Mouse (Mus musculus) cortical plate, adult 2 months (tissue): ENCODE measurements around the gene Osbp2. TPM values are rescaled to one million over a fixed set of nuclear protein-coding genes. Genes with fewer than 3 reads are reported as not detected.
A peak's percentile ranks its signal among the peaks of the same experiment; 100 is the strongest.

ENCODE experiments used
- H3K27ac ChIP-seq: fragments of 200-500 bp; 2 replicates; pipeline ENCODE4 v1.5.1; 2012; ENCODE audit warnings: low read length, control low read depth, inconsistent platforms; ENCODE audit not compliant: insufficient read depth
- H3K4me1 ChIP-seq: fragments of 200-500 bp; 2 replicates; pipeline ENCODE4 v1.6.1; 2011; ENCODE audit warnings: low read length; ENCODE audit not compliant: control insufficient read depth, insufficient read depth
- H3K4me3 ChIP-seq: fragments of 200-500 bp; 2 replicates; pipeline ENCODE4 v1.5.1; 2011; ENCODE audit warnings: mild to moderate bottlenecking, low read length, control low read depth; ENCODE audit not compliant: insufficient read depth
- CTCF ChIP-seq: fragments of 200-500 bp; IDR thresholded peaks from 2 replicates; pipeline ENCODE4 v1.5.1; 2011; ENCODE audit warnings: mild to moderate bottlenecking, control low read depth, low read length; ENCODE audit not compliant: insufficient read depth; ENCODE audit errors: extremely low read depth
- POLR2A ChIP-seq: fragments of 200-500 bp; IDR thresholded peaks from 2 replicates; pipeline ENCODE4 v1.6.1; 2011; ENCODE audit warnings: mild to moderate bottlenecking, low read length, control low read depth; ENCODE audit not compliant: insufficient read depth; ENCODE audit errors: extremely low read depth
- polyA plus RNA-seq: library from polyadenylated mRNA; depleted of rRNA; stranded (reverse); fragments of >200 nt; gene quantifications from 2 replicates; pipeline ENCODE4 v1.2.3, GENCODE M21; 2012

The Osbp2 gene
- polyA plus RNA-seq, 1 experiment: 129 TPM

DNA sequence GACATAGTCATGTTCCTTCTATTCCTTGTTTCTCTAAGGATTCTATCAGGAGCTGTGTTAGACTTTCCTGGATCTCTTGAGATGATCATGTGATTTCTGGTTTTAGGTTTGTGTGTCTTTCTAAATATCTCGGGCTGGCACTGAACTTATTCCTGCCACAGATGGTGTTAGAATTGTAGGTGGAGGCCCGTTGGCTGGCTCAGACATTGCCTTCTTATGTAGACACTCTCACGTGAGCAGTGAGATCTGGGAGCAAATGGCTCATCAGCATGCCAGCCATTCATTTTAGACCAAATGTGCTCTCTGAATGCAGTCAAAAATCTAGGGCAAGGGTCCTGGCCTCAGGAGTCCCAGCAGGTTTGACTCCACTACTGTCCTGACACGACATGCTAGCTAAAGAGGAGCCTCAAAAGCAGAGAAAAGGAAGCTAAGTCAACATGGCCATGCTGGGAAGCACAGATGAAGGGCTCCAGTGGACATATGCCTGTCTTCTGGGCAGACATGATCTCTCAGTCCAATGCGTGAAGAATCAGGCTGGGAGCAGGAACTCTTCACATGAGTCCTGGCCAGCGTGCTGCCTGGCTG, 66.0 kb downstream of the Osbp2 start:
- TF ChIP-seq CTCF: no peak
- no peak for TF ChIP-seq POLR2A
- Histone ChIP-seq H3K4me1 (peaks cover 3% of the 10 kb centered on the region), H3K4me3 (no peak overlapping the region), H3K27ac (no peak overlapping the region)

DNA sequence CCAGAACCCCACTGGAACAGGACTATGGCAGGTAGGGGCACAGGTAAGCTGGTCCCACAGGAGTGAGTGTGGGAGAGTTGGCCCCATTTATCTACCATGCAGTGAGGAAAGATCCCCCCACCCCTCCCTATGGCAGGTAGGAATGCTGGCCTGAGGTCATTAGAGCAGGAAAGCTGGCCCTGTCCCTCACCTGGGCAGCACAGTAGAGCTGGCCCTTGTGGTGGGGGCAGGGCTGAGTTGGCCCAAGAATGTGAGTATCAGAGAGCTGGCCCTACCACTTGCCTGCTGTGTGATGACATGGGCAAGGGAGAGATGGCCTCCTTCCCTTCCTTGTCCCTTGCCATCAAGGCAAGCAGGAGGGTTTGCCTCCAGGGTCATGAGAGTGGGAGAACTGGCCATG, 73.0 kb downstream of the Osbp2 start:
- Histone ChIP-seq H3K4me1 (no peaks in the 10 kb centered on the region), H3K27ac (no peak overlapping the region)
- TF ChIP-seq POLR2A: no peak
- no peak for TF ChIP-seq CTCF

DNA sequence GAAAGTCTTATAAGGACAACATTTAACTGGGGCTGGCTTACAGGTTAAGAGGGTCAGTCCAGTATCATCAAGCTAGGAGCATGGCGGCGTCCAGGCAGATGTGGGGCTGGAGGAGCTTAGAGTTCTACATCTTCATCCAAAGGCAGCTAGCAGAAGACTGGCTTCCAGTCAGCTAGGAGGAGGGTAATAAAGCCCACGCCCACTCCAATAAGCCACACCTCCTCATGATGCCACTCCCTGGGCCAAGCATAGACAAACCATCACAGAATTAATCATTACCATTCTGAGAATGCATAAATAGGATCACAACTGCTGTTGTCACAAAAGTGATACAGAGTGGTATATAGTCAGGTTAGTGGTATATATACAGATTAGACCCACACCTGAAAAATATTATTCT, 73.8 kb downstream of the Osbp2 start:
- TF ChIP-seq POLR2A (no peak), CTCF (no peak)
- Histone ChIP-seq H3K4me3 (no peak overlapping the region), H3K27ac (no peak overlapping the region), H3K4me1 (no peaks in the 10 kb centered on the region)

More for the DNA sequence above, 73.0 kb downstream of the Osbp2 start:
- H3K4me3 ChIP-seq: no peak overlapping the region

DNA sequence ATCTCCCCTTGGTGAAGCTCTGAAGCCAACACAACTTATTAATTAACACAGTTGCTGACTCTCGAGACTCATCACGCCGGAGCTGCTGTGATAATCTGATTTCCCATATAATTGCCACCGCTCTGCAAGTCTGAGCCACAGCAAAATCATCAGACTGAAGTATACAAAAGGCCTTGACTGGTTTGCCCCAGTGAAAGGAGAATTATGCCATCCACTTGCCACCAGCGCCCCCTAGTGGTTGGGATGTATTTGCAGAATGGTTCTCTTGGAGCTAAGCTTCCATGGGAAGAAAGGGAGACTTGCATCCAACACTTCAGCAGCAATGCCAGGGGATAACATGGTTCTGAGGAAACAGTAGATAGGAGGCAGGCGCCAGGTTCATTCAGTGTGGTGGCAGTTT, 77.1 kb downstream of the Osbp2 start:
- TF ChIP-seq CTCF (peak; percentile 97), POLR2A (no peak)
- Histone ChIP-seq H3K4me1 (no peaks in the 10 kb centered on the region), H3K27ac (no peak overlapping the region), H3K4me3 (no peak overlapping the region)

GRCm38 (mm10) chr11:3775263-3775644, 88.4 kb downstream of the Osbp2 start:
- H3K4me3 ChIP-seq: peak overlapping the region; percentile 89
- TF ChIP-seq POLR2A: no peak
- TF ChIP-seq CTCF: no peak
- 0 out of 2 replicates have a peak overlapping the region, but pooled peaks have one; percentile 63 for H3K27ac ChIP-seq
- no peaks in the 10 kb centered on the region for H3K4me1 ChIP-seq

DNA sequence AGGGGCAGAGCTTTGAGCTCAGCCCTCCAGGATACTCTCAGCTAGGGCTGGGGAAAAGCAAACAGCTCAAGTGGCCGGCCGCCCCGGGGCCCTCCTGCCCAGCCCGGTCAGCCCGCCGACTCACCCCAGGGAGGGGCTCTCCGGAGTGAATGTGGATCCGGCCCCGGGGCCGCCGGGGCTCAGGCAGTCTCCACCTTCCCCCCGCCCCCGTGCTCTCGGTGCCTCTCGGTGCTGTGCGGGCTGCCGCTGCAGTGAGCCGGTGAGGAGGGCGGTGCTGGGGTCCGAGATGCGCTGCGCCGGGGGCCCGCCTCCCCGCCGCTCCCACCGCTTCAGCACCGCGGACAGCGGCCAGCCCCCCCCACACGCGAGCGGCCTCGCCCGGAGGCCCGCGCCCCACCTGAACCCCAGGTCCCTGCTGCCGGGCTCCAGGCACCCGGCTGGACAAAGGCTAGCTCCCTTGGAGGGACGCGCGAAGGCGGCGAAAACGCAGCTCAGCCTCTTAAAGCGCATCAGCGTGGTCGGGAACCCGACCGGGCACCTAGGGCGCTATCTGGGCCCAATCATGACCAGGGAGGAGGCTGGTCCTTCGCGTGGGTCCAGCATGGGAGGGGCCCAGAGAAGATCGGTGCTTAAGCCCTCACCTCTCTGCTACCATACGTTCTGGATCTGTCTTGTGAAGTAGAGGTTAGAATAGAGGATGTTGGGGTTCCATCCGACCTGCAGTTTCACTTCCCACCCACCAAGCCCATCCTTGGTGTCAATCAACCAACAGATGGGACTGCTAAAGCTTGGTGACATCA, 89.0 kb downstream of the Osbp2 start:
- Histone ChIP-seq H3K4me3 (peak overlapping the region; percentile 89), H3K4me1 (no peaks in the 10 kb centered on the region), H3K27ac (peak overlapping the region; percentile 63)
- TF ChIP-seq CTCF (no peak), POLR2A (0 out of 2 replicates have a peak, but pooled peaks have one; percentile 17)

GRCm38 (mm10) chr11:3773782-3774462, 89.8 kb downstream of the Osbp2 start:
- TF ChIP-seq CTCF (no peak), POLR2A (0 out of 2 replicates have a peak, but pooled peaks have one; percentile 20)
- Histone ChIP-seq H3K27ac (peak overlapping the region; percentile 63), H3K4me1 (no peaks in the 10 kb centered on the region), H3K4me3 (peak overlapping the region; percentile 89)

DNA sequence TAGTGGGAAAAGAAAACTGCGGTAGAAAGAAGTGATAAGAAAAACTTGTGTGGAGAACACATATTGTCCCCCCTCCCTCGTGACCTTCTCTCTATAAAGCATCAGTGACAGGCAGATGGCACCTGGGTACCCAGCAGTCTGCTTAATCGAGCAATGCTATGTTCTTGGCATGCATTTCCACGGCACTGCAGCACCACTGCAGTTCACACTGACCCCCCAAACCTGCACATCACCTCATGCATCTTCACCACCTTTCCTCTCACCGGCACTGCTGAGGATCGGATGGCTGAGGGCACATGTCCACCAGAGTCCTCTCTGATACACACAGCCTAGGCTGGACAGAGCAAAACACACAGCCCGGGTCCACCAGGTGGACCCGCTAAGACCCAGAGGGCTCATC, 90.6 kb downstream of the Osbp2 start:
- TF ChIP-seq POLR2A: no peak
- peak overlapping the region; percentile 89 for H3K4me3 ChIP-seq
- H3K4me1 ChIP-seq: peaks cover 4% of the 10 kb centered on the region; the same call in 1 of the 2 replicates
- 0 out of 2 replicates have a peak overlapping the region, but pooled peaks have one; percentile 60 for H3K27ac ChIP-seq

DNA sequence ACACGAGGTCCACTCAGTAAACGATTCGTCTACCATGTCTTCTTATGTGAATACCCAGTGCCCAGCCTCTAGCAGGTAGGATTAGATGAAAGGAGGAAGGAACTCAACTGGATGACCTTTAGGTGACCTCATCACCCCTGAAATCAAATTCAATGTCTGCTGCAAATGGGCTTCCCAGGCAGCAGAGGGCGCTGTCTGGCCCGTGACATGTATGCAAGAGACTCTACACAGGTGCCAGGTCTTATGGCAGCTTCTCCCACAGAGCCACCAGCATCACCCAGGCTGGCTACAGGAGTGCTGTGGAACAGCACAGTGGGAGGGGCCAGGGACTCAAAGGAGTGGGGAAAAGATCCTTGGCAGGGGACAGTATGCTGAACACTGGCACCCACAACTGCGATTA, 92.4 kb downstream of the Osbp2 start:
- TF ChIP-seq POLR2A (no peak), CTCF (peak; percentile 53)
- H3K4me1 ChIP-seq: peaks cover 11% of the 10 kb centered on the region
- H3K4me3 ChIP-seq: no peak overlapping the region
- no peak overlapping the region for H3K27ac ChIP-seq
